Mouse (Mus musculus) c-Kit-positive CD71-positive TER-119-positive erythroid progenitor cells, embryonic 14.5 days (primary cell): ENCODE measurements around the gene Ifitm7.
"Not testable (repeated sequence)": the region's sequence is repeated elsewhere in the genome, so short reads cannot be mapped to it uniquely, and the experiment has no call there.

Experiments used
- DNase-seq: peaks from one replicate; pipeline ENCODE4 v3.0.0-alpha.2; 2013; ENCODE audit warnings: low spot score

The Ifitm7 gene

DNA sequence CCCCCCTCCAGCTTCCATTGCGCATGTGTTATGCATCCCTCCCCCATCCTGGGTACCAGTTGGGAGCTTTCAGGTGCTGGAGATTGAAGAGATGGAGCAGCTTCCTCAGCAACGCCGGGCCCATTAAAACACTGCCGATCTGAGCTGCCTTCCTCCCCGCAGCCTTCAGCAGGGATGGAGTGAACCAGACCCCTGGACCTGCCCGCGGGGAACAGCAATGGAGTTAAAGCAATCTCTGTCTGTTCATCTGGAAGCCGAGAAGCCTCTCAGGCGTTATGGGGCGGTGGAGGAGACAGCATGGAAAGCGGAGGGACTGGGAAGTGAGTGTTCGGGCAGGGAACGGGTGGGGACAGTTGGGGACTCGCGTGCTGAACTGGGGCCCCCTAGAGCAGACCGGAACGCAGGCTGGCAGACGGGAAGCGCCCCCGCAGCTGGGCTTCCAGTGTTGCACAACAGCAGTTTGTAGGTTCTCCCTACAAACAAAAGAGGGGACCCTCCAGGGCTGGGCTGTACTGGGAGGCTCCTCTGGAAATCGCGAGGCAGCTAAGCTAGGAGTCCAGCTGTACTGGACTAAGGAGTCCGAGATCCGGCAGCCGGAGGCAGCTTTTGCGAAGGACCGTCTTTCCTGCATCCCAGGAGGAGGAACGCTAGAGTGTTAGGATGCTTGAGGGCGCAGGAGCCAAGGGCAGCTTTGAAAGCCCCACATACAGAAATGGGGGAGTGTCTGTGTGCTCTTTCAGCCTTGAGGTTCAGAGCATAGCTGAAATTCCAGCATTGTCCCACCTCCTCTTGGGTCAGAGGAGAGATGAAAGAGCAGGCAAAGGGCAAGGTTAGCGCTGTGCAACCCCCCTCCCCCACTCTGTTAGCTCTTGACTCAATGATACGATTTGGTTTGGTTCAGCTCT lies at the start of gene Ifitm7, which contains the start of gene 2900011O08Rik:
TSS of gene Ifitm7 (minus strand) at position 315 of the 905 bp plus-strand sequence.
TSS of gene 2900011O08Rik (plus strand) at position 31 of the 905 bp plus-strand sequence.
- no peak for DNase-seq

DNA sequence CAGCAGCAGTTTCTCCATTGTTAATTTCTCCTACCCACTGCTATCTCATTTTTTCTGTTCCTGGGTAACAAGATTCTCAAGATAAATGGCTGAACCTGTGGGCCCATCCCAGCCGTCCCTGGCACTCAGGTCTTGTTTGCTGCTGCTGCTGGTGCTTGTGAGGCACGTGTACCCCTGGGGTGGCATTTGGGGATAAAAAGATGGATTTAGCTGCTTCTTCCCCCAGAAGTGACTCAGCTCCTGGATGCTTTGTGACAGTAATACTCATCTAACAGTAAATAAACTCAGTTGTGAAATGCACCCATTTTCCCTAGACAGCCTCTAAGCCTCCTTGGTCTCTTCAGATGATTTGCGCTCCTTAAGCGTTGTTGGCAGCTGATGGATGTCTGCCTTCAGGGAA lies 46.4 kb upstream of the Ifitm7 start:
- DNase-seq, result no peak

DNA sequence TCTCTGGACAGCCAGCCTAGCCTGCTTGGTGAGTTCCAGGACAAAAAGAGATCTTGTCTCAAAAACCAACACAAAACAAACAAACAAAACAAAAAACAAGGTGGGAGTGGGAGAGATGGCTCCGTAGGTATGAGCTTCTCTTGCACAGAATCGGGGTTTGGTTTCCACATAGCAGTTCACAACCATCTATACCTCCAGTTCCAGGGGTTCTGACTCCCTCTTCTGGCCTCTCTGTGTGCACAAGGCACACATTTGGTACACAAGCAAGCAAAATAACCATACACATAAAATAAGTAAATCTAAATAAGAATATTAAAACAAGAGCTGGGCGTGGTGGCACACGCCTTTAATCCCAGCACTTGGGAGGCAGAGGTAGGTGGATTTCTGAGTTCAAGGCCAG lies 44.0 kb upstream of the Ifitm7 start:
- no peak for DNase-seq

DNA sequence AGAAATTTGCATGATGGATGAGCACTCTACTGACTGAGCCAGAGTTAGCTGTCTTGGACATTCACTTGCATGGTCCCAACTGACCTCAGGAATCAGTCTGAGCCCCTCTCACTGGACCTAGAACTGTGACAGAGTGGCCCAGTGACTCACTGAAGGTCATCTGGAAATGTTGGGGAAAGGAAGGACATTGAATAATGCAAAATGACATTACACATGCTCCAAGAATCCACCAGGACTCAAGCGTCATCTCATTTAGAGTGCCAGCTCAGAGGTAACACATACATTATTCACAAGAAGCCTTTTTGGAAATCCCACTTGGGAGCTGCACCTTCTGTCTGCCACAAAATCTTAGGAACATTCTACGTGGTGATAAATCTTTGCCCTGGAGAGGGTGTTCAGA lies 43.2 kb upstream of the Ifitm7 start:
- DNase-seq, result no peak

DNA sequence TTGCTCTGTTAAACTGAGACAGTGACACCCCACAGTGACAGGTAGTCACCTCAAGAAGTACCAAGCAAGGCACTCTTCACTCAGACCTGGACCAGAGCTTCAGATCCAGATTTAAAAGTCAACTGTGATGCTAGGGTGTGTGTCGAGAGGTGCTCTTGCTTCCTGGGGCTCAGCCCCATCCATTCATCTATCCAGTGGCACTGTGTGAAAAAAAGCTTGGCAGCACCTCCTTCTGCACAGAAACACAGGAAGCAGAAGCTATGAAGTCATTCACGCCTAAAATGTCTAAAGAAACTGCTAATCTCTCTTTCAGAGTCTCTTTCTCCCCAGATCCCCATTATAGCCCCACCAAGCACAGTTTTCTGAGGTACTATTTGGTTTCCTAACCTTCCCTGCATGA lies 42.4 kb upstream of the Ifitm7 start:
- no peak for DNase-seq

DNA sequence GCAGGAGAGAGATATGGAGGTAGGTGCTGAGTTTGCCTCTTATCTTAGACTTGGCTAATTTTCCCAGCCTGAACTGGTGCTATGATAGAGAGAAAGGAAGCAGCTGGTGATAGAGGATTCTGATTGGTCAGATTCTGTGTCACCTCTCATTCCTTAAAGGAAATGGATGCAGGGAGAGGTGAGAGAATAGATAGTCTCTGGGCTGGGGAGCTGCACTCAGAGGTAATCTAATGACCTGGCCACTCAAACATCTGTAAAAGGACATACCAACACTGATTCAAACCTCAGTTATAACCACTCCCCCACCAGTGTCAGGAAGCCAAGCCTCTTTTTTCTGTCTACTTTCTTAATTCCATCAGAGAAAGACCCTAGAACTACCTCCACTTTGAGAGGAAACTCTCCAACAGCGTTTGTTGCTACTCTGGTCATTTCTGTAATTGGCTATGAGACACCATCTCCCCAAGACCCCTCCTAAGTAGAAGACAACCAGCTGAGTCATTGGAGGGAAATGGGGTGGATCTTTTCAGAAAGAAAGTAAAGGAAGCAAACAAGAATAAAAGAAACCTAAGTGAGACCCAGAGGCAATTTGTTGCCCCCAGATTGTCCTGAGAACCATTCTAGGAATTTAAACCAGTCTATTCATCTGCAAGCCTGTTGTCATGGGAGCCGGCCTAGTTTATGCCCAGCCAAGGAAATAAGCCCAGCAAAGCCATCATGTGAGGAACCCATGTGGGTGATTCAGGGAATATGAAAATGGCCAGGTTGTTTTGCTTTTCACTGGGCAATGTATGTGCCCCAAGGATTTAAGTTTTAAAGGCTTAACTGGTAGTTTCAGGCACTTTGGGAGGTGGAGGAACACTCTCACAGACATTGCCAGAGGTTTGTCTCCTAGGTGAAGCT lies 38.7 kb upstream of the Ifitm7 start:
- no peak for DNase-seq

DNA sequence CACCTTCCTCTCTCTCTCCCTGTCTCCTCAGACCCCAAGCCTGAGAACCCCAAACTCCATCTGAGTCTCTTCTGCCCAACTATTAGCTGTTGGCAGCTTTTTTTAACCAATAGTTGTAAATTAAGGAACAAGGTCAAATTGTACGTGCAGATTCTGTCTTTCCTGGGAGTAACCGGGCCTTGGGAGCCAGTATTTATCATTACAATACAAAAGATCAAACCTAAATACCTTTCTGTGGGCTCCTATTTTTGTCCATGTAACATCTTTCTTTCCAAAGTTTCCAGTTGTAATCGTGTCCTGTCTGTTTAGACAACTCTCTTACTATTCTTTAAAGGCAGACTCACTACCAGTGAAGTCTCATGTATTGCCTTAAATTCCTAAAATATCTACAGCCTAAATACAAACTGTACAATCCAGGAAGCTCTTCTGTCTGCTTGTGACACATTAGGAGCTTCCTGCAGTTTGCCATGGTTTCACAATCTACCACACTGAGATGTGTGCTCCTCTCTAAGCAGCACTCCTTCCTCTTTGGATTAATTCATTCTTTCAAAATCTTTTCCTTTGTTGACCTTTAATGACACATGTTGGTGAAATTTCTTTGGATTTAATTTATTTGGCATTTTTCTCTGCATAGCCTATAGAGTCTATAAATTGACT lies 34.6 kb upstream of the Ifitm7 start:
- DNase-seq, result no peak

DNA sequence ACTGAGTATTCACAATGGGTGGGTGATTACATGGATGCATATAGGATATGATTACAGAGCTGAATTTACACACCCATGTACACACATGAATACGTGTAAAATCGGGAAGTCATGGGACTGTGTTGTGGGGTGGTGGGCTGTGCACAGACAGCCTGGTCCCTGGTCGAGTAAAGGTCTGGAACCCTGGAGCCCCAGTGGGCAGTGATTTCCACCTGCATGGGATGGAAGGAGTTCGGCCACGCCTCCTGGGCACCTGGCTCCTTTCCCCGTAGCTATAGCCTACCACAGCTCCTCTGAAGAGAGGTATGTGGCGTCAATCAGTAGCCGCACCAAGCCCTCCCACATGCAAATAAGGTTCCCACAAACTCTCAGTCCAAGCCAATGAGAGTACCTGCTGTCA lies 30.6 kb upstream of the Ifitm7 start:
- no peak for DNase-seq

DNA sequence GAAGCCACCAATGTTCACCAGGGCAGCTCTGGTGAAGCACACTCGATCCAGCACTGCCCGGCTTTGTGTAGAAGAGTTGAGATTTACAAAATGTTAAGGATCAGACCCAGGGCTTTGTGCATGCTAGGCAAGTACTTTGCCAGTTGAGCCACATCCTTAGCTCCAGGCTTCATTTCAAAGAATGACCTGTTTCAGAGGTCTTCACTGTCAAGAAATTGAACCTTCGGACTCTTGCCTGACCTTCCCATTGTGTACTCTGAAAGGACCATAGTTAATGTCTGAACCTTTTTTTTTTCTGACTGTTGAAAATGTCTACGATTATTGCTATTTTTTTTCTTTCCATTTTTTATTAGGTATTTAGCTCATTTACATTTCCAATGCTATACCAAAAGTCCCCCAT lies 23.3 kb upstream of the Ifitm7 start:
- no peak for DNase-seq

DNA sequence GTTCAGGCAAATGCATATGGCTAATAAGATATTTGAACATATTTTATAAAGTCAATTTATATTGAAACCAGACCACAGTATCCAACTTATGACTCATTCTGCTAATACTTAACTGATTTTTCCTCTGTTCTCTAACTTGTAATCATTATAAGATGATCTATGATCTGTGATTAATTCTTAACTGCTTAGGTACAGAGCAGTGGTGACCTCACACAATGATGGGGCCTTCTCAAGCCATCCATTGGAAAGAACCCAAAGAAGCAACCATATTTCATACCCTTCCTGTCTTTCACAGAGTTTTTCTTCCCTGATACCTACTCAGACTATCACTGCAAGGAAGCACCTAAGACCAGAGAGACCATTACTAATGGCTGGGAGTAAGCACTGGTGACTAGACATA lies 22.0 kb upstream of the Ifitm7 start:
- DNase-seq, result no peak

DNA sequence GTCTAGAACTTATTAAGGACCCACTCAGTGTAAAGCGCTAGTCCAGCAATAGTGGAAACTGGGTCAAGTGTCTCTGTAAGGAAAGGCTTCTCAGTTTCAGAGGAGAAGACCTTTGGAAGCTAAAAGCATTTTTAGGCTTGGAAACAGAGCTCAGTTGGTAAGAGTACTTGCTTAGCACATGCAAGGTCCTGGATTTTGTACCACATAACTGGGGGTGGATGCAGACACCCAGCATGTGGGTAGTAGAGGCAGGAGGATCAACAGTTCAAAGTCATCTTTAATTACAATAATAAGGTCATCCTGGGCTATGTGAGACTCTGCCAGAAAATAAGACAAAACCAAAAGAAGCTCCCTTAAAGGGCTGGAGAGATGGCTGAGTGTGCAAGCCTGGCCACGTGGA lies 21.4 kb upstream of the Ifitm7 start:
- no peak for DNase-seq

DNA sequence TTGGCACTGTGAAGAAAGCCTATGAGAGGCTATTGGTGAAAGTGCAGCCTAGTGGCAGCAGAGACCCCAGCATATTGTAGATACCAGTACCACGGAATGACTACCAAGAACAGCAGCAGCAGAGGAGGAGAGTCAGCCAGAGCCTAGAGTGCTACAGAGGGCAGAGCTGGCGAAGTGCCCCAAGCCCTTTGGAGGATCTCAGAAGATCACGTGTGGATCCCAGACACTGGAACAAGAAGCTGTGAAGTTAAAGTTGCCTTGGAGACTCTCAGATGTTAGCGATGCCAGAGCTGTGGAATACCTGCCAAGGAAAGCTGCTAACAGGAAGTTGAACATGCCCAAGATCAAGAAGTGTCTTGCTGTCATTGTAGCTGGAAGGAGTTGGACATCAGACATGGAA lies 18.6 kb upstream of the Ifitm7 start:
- DNase-seq, result no peak

DNA sequence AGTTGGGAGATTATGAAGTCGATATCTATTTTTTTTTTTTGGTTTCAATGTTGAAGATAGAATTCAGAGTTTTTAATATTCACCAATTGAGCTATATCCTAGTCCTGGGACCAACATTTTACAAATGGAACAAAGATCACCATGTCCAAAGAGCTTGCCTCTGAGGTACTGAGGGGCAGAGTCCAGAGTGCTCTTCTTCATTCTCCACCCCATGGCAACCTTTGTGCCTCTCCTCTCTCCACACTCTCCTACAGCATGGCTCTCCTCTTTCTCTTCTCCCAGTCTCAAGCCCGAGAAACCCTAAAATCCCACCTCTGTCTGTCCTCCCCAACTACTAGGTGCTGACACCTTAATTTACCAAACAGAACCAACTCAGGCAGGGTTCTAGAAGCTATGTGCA lies 18.0 kb upstream of the Ifitm7 start:
- no peak for DNase-seq

DNA sequence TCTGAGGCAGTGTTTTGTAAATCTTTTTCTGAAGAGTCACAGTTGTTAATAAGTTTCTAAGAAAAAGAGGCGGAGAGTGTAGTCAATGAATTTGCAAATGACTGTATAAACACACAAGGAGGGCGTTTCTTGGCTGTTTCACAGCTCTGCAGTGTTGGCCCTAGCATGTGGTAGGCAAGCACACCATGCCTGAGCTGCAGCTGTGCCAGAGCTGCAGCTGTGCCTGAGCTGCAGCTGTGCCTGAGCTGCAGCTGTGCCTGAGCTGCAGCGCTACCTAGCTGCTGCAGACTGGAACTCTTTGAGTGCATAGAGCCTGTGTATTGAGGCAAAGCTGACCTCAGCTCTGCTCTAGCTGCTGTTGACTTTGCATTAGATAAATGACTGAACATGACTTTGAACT lies 17.5 kb upstream of the Ifitm7 start:
- no peak for DNase-seq

DNA sequence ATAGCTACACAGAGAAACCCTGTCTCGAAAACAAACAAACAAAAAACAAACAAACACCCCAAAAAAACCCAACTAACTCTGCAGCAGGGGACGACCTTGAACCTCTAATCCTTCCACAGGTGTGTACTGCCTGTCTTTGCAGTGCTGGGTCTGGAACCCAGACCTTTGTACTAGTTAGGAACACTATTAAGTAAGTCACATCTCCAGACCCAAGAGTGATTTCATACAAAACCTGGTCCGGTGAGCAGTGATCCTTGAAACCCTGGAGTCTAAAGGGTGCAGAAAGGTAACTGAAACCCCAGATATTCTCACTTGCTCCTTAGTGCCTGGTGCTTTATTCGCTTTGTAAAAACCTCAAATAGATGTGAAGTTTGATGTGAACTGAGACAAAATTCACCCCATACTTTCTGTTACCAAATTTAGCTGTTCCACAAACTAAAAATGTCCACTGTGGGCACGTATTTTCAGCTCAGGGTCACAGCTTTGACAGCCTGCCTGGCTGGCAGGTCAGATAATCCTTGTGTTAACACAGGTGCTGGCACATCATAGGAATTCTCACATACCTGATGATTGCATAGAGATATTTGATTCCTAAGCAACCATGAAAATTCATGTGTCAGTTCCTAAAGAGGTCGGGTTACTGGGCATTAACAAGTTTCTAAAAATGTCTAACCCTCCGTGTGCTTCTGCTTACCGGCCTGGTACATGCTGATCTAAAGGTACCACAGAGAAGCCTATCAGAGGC lies 16.9 kb upstream of the Ifitm7 start:
- DNase-seq, result no peak

DNA sequence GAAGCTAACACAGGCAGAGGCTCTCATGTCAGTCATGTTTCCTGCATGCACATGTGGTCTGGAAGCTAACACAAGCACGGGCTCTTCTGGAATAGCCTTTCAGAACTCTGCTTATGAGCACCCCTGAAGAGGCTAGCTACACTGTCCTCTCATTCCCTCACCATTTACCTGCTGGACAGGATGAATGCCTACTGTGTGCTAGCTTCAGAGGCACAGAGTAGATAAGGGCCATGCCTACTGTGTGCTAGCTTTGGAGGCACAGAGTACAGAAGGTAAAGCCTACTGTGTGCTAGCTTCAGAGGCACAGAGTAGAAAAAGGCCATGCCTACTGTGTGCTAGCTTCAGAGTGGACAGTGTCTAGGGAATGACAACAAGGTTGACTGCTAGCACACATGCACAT lies 7.8 kb upstream of the Ifitm7 start:
- DNase-seq, result no peak

DNA sequence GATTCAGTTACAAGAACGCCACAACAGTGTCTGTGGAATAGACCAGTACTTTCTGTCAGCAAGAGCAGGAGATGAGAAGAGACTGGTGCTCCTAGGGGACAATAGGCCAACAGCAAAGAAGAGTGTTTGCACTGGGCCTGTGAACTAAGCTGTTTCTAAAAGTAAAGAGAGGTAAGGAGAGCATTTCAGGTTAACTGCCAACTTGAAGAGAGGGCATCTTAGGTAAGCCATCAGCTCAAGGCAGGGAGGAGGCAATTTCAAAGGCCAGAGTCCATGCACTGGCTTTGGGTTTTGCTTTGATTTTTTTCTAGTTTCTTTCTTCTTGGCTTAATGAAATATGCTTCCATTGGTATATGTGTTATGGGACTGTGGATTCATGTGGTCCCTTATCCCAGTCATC lies 7.4 kb upstream of the Ifitm7 start:
- no peak for DNase-seq

DNA sequence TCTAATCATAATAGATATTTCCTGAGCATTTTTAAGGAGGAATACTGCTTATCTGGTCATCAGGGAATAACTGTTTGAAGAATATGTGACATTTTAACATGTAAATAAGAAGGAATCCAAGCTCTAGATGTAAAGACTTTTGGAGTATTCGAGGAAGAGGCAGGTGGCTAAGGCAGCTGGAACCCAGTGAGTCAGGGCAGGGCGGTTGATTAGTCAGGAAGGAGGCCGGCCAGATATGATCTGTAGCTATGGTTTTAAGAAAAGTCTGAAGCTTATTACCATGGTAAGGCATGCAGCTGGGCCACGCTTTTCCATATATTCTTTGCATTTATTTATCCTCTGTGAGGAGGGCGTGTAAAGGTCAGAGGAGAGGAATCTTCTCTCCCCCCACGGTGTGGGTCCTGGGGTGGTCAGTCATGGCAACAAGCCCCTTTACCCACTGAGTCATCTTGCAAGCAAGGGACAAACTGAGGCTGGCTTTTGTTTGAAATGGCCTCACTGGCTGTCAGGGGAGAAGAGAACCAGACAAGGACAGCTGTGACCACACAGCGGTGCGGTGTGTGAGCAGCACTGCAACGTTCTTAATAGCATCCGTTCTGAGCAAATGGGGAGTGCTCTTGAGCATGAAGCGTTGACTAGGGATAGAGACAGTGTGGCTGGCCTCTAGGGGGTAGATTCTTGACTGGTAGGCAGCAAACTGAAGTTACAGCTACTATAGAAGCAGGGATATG lies 6.0 kb upstream of the Ifitm7 start:
- no peak for DNase-seq

DNA sequence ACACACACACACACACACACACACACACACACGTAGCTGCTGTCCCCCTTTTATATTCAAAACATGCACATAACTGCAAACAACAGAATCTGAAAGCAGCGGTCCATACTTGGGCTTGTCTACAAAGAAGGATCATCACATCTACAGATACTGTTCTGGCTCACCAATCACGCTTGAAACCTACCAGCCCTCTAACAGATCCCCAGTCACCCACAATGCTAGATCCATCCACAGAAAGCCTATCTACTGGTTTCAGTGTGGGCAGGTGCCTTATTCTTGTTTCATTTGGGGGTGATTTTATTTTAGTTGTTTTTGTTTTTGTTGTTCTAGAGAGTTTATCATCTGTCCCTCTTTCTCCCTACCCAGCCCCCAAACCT lies 503 bp downstream of the Ifitm7 start:
- DNase-seq, result no peak

DNA sequence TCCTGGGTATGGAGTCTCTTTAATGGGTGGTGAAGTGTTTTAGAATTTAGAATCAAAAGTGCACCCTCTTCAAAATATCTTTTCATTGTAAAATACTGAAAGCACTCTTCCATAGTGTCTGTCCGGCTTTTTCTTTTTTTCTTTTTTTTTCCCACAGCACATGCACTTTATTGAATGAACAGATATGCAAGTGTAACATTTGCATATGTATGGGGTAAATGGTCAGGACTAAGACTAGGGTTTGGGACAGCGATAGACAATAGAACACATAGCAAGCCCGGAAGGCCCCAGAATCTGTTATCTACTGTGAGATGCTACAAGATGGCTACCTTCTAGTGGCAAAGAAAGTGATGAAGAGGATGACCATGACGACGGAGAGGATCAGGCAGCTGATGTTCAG lies 3.5 kb downstream of the Ifitm7 start:
- no peak for DNase-seq

DNA sequence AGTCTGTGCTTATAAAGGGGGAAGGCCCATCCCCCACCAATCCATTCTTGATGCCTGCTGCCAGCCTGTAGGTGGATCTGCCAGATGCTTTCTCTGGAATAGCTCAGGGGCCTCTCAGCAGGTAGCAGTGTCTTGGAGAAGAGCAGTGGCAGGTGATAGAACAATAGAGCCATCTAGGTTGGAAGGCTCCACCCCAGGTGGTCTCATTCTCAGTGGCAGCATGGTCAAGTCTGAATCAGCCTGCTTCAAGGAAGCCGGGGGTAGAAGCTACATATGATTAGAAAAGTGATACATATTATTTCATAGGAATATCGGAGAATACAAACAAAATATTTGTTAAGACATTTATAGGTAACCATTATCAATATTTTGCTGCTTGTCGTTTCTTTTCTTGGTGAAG lies 5.0 kb downstream of the Ifitm7 start:
- DNase-seq, result not testable (repeated sequence)
